Mouse (Mus musculus) kidney, postnatal 10 days (tissue): ENCODE data around the gene Cyp2a5.
"Not testable (repeated sequence)": the region's sequence is repeated elsewhere in the genome, so short reads cannot be mapped to it uniquely, and the experiment has no call there.

Experiments used
- DNase-seq: peaks from one replicate; pipeline ENCODE4 v3.0.0; 2021; ENCODE audit warnings: mixed read lengths

The Cyp2a5 gene

GRCm38 (mm10) chr7:26835059-26835458, at the start of gene Cyp2a5:
Cyp2a5 (plus strand) TSS chr7:26835305.
- DNase-seq = peak; percentile 30

- not testable (repeated sequence) for DNase-seq
Measured at GRCm38 (mm10) chr7:26786013-26786412, 49.1 kb upstream of the Cyp2a5 start.

GRCm38 (mm10) chr7:26789984-26790383, 45.1 kb upstream of the Cyp2a5 start:
- no peak for DNase-seq

- no peak for DNase-seq
Measured at GRCm38 (mm10) chr7:26800104-26800503, 35.0 kb upstream of the Cyp2a5 start.

- no peak for DNase-seq
Measured at GRCm38 (mm10) chr7:26800996-26801395, 34.1 kb upstream of the Cyp2a5 start.

GRCm38 (mm10) chr7:26808592-26808991, 26.5 kb upstream of the Cyp2a5 start, which contains the start of gene Cyp2g1:
Cyp2g1 (plus strand) TSS chr7:26808892.
- no peak for DNase-seq

- not testable (repeated sequence) for DNase-seq
Measured at GRCm38 (mm10) chr7:26831556-26832292, 3.4 kb upstream of the Cyp2a5 start.

- DNase-seq = not testable (repeated sequence)
Measured at GRCm38 (mm10) chr7:26832668-26833067, 2.4 kb upstream of the Cyp2a5 start.

- DNase-seq = not testable (repeated sequence)
Measured at GRCm38 (mm10) chr7:26843400-26843799, 8.3 kb downstream of the Cyp2a5 start.

- not testable (repeated sequence) for DNase-seq
Measured at GRCm38 (mm10) chr7:26850063-26850462, 15.0 kb downstream of the Cyp2a5 start.

GRCm38 (mm10) chr7:26878581-26878980, 43.5 kb downstream of the Cyp2a5 start:
- DNase-seq = not testable (repeated sequence)

GRCm38 (mm10) chr7:26880600-26880999, 45.5 kb downstream of the Cyp2a5 start:
- DNase-seq = not testable (repeated sequence)
